ENCODE assay signal across 16 mouse cellular contexts in the genomic region with DNA sequence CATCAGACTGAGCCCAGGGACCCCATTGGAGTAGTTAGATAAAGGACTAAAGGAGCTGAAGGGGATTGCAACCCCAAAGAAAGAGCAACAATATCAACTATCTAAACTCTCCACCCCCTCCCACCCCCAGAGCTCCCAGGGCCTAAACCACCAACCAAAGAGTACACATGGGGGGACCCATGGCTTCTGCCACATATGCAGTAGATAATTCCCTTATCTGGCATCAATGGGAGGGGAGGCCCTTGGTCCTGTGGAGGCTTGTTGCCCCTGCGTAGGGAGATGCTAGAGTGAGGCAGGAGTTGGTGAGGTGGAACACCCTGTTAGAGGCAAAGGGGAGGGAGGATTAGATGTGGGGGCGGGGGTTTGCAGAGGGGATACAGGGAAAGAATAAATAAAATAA.
"Had no signal": no experiment of that assay in that cellular context is flagged by ENCODE, and none has a peak within 500 bp of the region (broad histone marks: within the 10 kb centered on the region; RNA-seq: fewer than 3 reads in every experiment).

No protein-coding gene starts in this region.

- H3K27ac ChIP-seq: macrophage; midbrain, embryonic 13.5 days; midbrain, embryonic 15.5 days; neural tube, embryonic 12.5 days; stomach, embryonic 15.5 days; stomach, postnatal 0 days had no signal

- DNase-seq: lung, adult 18-20 months; lung, embryonic 14.5 days; lung, postnatal 14 days; lung, postnatal 36 days; right cerebral cortex, postnatal 14 days; thymus, adult 2 months; thymus, postnatal 25 days; thymus, postnatal 4 days had no signal

- H3K9me3 ChIP-seq: megakaryocyte, embryonic 14.5 days; midbrain, embryonic 13.5 days; midbrain, embryonic 15.5 days; neural tube, embryonic 12.5 days; stomach, embryonic 15.5 days had no signal

- H3K36me3 ChIP-seq: midbrain, embryonic 13.5 days; midbrain, embryonic 15.5 days; neural tube, embryonic 12.5 days; stomach, embryonic 15.5 days had no signal

- H3K4me3 ChIP-seq: megakaryocyte, embryonic 14.5 days; midbrain, embryonic 13.5 days; midbrain, embryonic 15.5 days; neural tube, embryonic 12.5 days; stomach, embryonic 15.5 days had no signal

- ATAC-seq: midbrain, embryonic 13.5 days; midbrain, embryonic 15.5 days had no signal

- H3K4me1 ChIP-seq: midbrain, embryonic 15.5 days; neural tube, embryonic 12.5 days; stomach, embryonic 15.5 days had no signal

- H3K4me2 ChIP-seq: lung, embryonic 14.5 days; midbrain, embryonic 11.5 days; midbrain, embryonic 13.5 days; midbrain, embryonic 15.5 days; neural tube, embryonic 12.5 days; stomach, embryonic 15.5 days had no signal

- H3K27me3 ChIP-seq: megakaryocyte, embryonic 14.5 days; midbrain, embryonic 13.5 days; midbrain, embryonic 15.5 days; neural tube, embryonic 12.5 days; stomach, embryonic 15.5 days had no signal

- H3K9ac ChIP-seq: lung, embryonic 14.5 days; midbrain, embryonic 13.5 days; midbrain, embryonic 15.5 days; neural tube, embryonic 12.5 days; stomach, embryonic 15.5 days had no signal
